Mouse (Mus musculus) regulatory T cell (primary cell): ENCODE measurements around the gene Prdx3.

Experiments used
- in situ Hi-C: fragments of 300-600 bp; cut with MboI, MseI; formaldehyde crosslinking; loops from one replicate; pipeline ENCODE4 v1.15.1; 2025; ENCODE audit warnings: high pct_unique_total_duplicates

Gene Prdx3

GRCm38 (mm10) chr19:60870489-60870888, 3.9 kb downstream of the Prdx3 start:
- in situ Hi-C loops = loop anchor here (10.0 kb wide), 1 partner anchor 296 kb away; no protein-coding TSS in a partner anchor

- in situ Hi-C loops = loop anchor here (10.0 kb wide), 1 partner anchor 61 kb away; no protein-coding TSS in a partner anchor
Measured at GRCm38 (mm10) chr19:60866169-60866568, 8.2 kb downstream of the Prdx3 start.

- in situ Hi-C loops = loop anchor here (5.0 to 10.0 kb wide), 2 partner anchors 56 to 104 kb away; partner anchors contain the start of gene Nanos1
Measured at GRCm38 (mm10) chr19:60860868-60861700, 13.3 kb downstream of the Prdx3 start, which contains the start of gene Sfxn4. Sfxn4 (minus strand) TSS chr19:60861479.

- in situ Hi-C loops = no loop called here
Measured at GRCm38 (mm10) chr19:60845731-60846130, 28.6 kb downstream of the Prdx3 start.

- in situ Hi-C loops = loop anchor here (5.0 kb wide), 1 partner anchor 249 kb away; no protein-coding TSS in a partner anchor
Measured at GRCm38 (mm10) chr19:60843324-60843723, 31.0 kb downstream of the Prdx3 start.

- in situ Hi-C loops = no loop called here
Measured at GRCm38 (mm10) chr19:60837747-60838146, 36.6 kb downstream of the Prdx3 start.

- in situ Hi-C loops = no loop called here
Measured at GRCm38 (mm10) chr19:60818677-60819076, 55.7 kb downstream of the Prdx3 start.
